Mouse (Mus musculus) kidney, adult 2 months (tissue): Measurements from ENCODE around the gene Mctp2.

Source experiments
- CTCF ChIP-seq: fragments of 200-500 bp; conservative IDR thresholded peaks from 2 replicates; pipeline ENCODE4 v1.5.1; 2011; ENCODE audit warnings: low read depth, mild to moderate bottlenecking, control low read depth, low read length, moderate library complexity, mixed read lengths; ENCODE audit not compliant: insufficient read depth, insufficient read length
- POLR2A ChIP-seq: fragments of 200-500 bp; IDR thresholded peaks from one replicate; pipeline ENCODE4 v1.6.1; 2011; ENCODE audit warnings: low read depth, low read length, control low read depth

DNA sequence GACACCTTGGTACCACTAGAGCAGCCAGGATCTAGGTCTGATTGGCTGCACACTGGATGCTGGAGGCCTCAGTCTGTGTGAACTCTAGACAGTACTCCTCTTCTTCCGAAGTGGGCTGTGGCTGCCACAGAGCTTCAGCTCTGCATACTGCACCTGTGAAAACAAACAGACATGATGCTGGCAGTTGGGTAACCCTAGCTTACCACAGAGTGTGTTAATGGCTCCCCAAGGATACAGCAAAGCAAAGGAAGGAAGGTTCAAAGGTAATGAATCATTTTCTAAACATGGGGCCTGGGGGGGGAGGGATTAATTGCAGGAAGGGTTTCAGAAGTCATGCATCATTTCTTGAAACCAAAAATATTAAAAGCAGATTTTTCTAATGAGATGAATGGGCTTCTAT is 225.7 kb downstream of the Mctp2 start:
- TF ChIP-seq CTCF (no peak), POLR2A (no peak)
